Mouse (Mus musculus) midbrain, embryonic 13.5 days (tissue): ENCODE results near the gene Kirrel2. TPM values are rescaled to one million over a fixed set of nuclear protein-coding genes. Genes with fewer than 3 reads are reported as not detected.

Experiments
- ATAC-seq: fragments of 200-750 bp; cut with Nextera tagmentation; 2 replicates; pipeline ENCODE4 v1.8.0; 2017; ENCODE audit warnings: mild to moderate bottlenecking, moderate TSS enrichment, moderate library complexity
- H3K27ac ChIP-seq: fragments of 300-500 bp; sonication (generic); 2 replicates; pipeline ENCODE4 v1.5.1; 2015; ENCODE audit warnings: inconsistent platforms, mild to moderate bottlenecking, moderate library complexity
- H3K27me3 ChIP-seq: fragments of 300-500 bp; sonication (generic); 2 replicates; pipeline ENCODE4 v1.6.1; 2015; ENCODE audit warnings: mild to moderate bottlenecking, inconsistent platforms
- H3K36me3 ChIP-seq: fragments of 300-500 bp; sonication (generic); 2 replicates; pipeline ENCODE4 v1.6.1; 2015; ENCODE audit warnings: mild to moderate bottlenecking, inconsistent platforms
- H3K4me1 ChIP-seq: fragments of 300-500 bp; sonication (generic); replicated peaks from 2 replicates; pipeline ENCODE4 v1.6.1; 2015; ENCODE audit warnings: inconsistent platforms
- H3K4me2 ChIP-seq: fragments of 300-500 bp; sonication (generic); replicated peaks from 2 replicates; pipeline ENCODE4 v1.6.1; 2015; ENCODE audit warnings: moderate library complexity, mild to moderate bottlenecking, inconsistent platforms
- H3K4me3 ChIP-seq: fragments of 300-500 bp; sonication (generic); replicated peaks from 2 replicates; pipeline ENCODE4 v1.5.1; 2015; ENCODE audit warnings: mild to moderate bottlenecking, inconsistent platforms
- H3K9ac ChIP-seq: fragments of 300-500 bp; sonication (generic); replicated peaks from 2 replicates; pipeline ENCODE4 v1.6.1; 2015; ENCODE audit warnings: mild to moderate bottlenecking, inconsistent platforms
- H3K9me3 ChIP-seq: fragments of 300-500 bp; sonication (generic); 2 replicates; pipeline ENCODE4 v1.6.1; 2016; ENCODE audit warnings: mild to moderate bottlenecking, inconsistent platforms
- WGBS: fragments of 180-500 bp; shearing (Covaris S2); methylation state at CpG from one replicate; pipeline ENCODE4 v1.1.7; 2015; 5-methylcytosine and 5-hydroxymethylcytosine counted together
- polyA plus RNA-seq: library from polyadenylated mRNA; unstranded; fragments of >200 nt; fragmentation: Nextera tagmentation; extraction: Ambion mirVana; gene quantifications from 2 replicates; pipeline ENCODE4 v1.2.1, GENCODE M21; 2015

The Kirrel2 gene
- polyA plus RNA-seq, 1 experiment from 2014 or later, result 3.6 TPM

- Histone ChIP-seq H3K36me3 (no peaks in the 10 kb centered on the region), H3K27ac (no peak overlapping the region), H3K4me3 (no peak overlapping the region), H3K27me3 (no peaks in the 10 kb centered on the region), H3K4me2 (no peak overlapping the region), H3K4me1 (peaks cover 4% of the 10 kb centered on the region; the same call in 1 of the 2 replicates), H3K9me3 (no peaks in the 10 kb centered on the region), H3K9ac (no peak overlapping the region)
- WGBS, result 69% methylated on average over 4 of the region's 4 CpGs
- ATAC-seq, result no peak
These were observed 55.1 kb downstream of the Kirrel2 start for GRCm38 (mm10) chr7:30402343-30402742.

GRCm38 (mm10) chr7:30399671-30400070 is 57.8 kb downstream of the Kirrel2 start:
- no peaks in the 10 kb centered on the region for H3K27me3 ChIP-seq
- H3K4me3 ChIP-seq, result no peak overlapping the region
- WGBS, result 46% methylated on average over 7 of the region's 7 CpGs
- no peak for ATAC-seq
- no peak overlapping the region for H3K27ac ChIP-seq
- H3K9me3 ChIP-seq, result no peaks in the 10 kb centered on the region
- H3K4me1 ChIP-seq, result peaks cover 4% of the 10 kb centered on the region; the same call in 1 of the 2 replicates
- no peak overlapping the region for H3K4me2 ChIP-seq
- H3K9ac ChIP-seq, result no peak overlapping the region
- no peaks in the 10 kb centered on the region for H3K36me3 ChIP-seq

Other genes starting within 250 kb of the Kirrel2 start
- gene Polr2i, start 225.7 kb downstream of the Kirrel2 start, polyA plus RNA-seq, result 181 and 186 TPM in 2 replicates
- gene Tbcb, start 225.4 kb downstream of the Kirrel2 start, polyA plus RNA-seq, result 359 and 362 TPM in 2 replicates
- not detected in 2 replicates for gene Ovol3, start 222.0 kb downstream of the Kirrel2 start, polyA plus RNA-seq
- 0.68 and 0.79 TPM in 2 replicates for gene Thap8, start 177.6 kb downstream of the Kirrel2 start, polyA plus RNA-seq
- gene Wdr62, start 177.3 kb downstream of the Kirrel2 start, polyA plus RNA-seq, result 5.9 and 6.4 TPM in 2 replicates
- 92.0 and 99.2 TPM in 2 replicates for gene Clip3, start 166.0 kb downstream of the Kirrel2 start, polyA plus RNA-seq
- 128 and 132 TPM in 2 replicates for gene Alkbh6, start 149.0 kb downstream of the Kirrel2 start, polyA plus RNA-seq
- 10.8 and 11.7 TPM in 2 replicates for gene Syne4, start 142.9 kb downstream of the Kirrel2 start, polyA plus RNA-seq
- gene E130208F15Rik, start 135.9 kb downstream of the Kirrel2 start, polyA plus RNA-seq, result not detected in 2 replicates
- gene Sdhaf1, start 133.8 kb downstream of the Kirrel2 start, polyA plus RNA-seq, result 21.2 and 23.6 TPM in 2 replicates
- 11.4 and 13.0 TPM in 2 replicates for gene Lrfn3, start 94.9 kb downstream of the Kirrel2 start, polyA plus RNA-seq
- gene Tyrobp, start 43.9 kb downstream of the Kirrel2 start, polyA plus RNA-seq, result 21.0 and 23.8 TPM in 2 replicates
- gene Hcst, start 37.8 kb downstream of the Kirrel2 start, polyA plus RNA-seq, result 0.54 TPM in 1 of 2 replicates, not detected in the other
- gene Nfkbid, start 36.0 kb downstream of the Kirrel2 start, polyA plus RNA-seq, result 1.2 and 1.3 TPM in 2 replicates
- gene Aplp1, start 12.2 kb downstream of the Kirrel2 start, polyA plus RNA-seq, result 521 and 559 TPM in 2 replicates
- gene Nphs1, start 625 bp upstream of the Kirrel2 start, polyA plus RNA-seq, result 0.78 and 0.94 TPM in 2 replicates
- not detected in 2 replicates for gene Prodh2, start 35.9 kb upstream of the Kirrel2 start, polyA plus RNA-seq
- 106 and 114 TPM in 2 replicates for gene Arhgap33, start 77.4 kb upstream of the Kirrel2 start, polyA plus RNA-seq
- gene Hspb6, start 94.5 kb upstream of the Kirrel2 start, polyA plus RNA-seq, result 5.7 and 6.6 TPM in 2 replicates
- gene Proser3, start 94.6 kb upstream of the Kirrel2 start, polyA plus RNA-seq, result 8.7 and 12.3 TPM in 2 replicates
- 54.4 and 60.4 TPM in 2 replicates for gene Lin37, start 102.1 kb upstream of the Kirrel2 start, polyA plus RNA-seq
- gene U2af1l4, start 105.6 kb upstream of the Kirrel2 start, polyA plus RNA-seq, result 92.5 and 102 TPM in 2 replicates
- gene Gm49396, start 105.7 kb upstream of the Kirrel2 start, polyA plus RNA-seq, result 20.7 and 22.6 TPM in 2 replicates
- gene Psenen, start 105.9 kb upstream of the Kirrel2 start, polyA plus RNA-seq, result 131 and 133 TPM in 2 replicates
- gene Igflr1, start 107.7 kb upstream of the Kirrel2 start, polyA plus RNA-seq, result 4.8 and 6.6 TPM in 2 replicates
- gene Kmt2b, start 131.0 kb upstream of the Kirrel2 start, polyA plus RNA-seq, result 12.9 and 13.3 TPM in 2 replicates
- 0.14 and 0.31 TPM in 2 replicates for gene Zbtb32, start 141.2 kb upstream of the Kirrel2 start, polyA plus RNA-seq
- 0.46 and 0.73 TPM in 2 replicates for gene Upk1a, start 155.2 kb upstream of the Kirrel2 start, polyA plus RNA-seq
- 1,046 and 1,055 TPM in 2 replicates for gene Cox6b1, start 168.5 kb upstream of the Kirrel2 start, polyA plus RNA-seq
- not detected in 2 replicates for gene Etv2, start 178.2 kb upstream of the Kirrel2 start, polyA plus RNA-seq
- gene Rbm42, start 192.6 kb upstream of the Kirrel2 start, polyA plus RNA-seq, result 130 and 153 TPM in 2 replicates
- 34.2 and 37.0 TPM in 2 replicates for gene Haus5, start 207.3 kb upstream of the Kirrel2 start, polyA plus RNA-seq
- gene Pmis2, start 213.9 kb upstream of the Kirrel2 start, polyA plus RNA-seq, result not detected in 2 replicates
- not detected in 2 replicates for gene 2200002J24Rik, start 241.2 kb upstream of the Kirrel2 start, polyA plus RNA-seq